Mouse (Mus musculus) adrenal gland, postnatal 4 days (tissue): ENCODE results near the gene Rnf24. TPM values are rescaled to one million over a fixed set of nuclear protein-coding genes. Genes with fewer than 3 reads are reported as not detected.

ENCODE experiments used
- DNase-seq, 2 experiments: peaks; one replicate each; pipeline ENCODE4 v3.0.0; 2021 to 2022; ENCODE audit warnings: low spot score in 2 of 2, mixed read lengths in 2 of 2
- microRNA-seq: library from miRNA; unstranded; fragments of <30 nt; microRNA quantifications from one replicate; pipeline ENCODE4 v1.2.0, GENCODE M21; 2021
- total RNA-seq, 2 experiments: library from RNA; stranded (reverse); gene quantifications; 2 replicates each; pipeline ENCODE4 v1.2.3; 2021

The Rnf24 gene
- total RNA-seq, 2 experiments from 2014 or later = 9.4 to 9.7 TPM

GRCm38 (mm10) chr2:131264027-131264426 lies 88.7 kb downstream of the Rnf24 start:
- no peak for DNase-seq

GRCm38 (mm10) chr2:131262680-131263670 lies 89.7 kb downstream of the Rnf24 start:
- DNase-seq = no peak

GRCm38 (mm10) chr2:131262213-131262672 lies 90.4 kb downstream of the Rnf24 start, which contains the start of gene Pank2:
Gene Pank2 (plus strand): TSS chr2:131262495.
- DNase-seq = peak; percentile 86 to 92

DNA sequence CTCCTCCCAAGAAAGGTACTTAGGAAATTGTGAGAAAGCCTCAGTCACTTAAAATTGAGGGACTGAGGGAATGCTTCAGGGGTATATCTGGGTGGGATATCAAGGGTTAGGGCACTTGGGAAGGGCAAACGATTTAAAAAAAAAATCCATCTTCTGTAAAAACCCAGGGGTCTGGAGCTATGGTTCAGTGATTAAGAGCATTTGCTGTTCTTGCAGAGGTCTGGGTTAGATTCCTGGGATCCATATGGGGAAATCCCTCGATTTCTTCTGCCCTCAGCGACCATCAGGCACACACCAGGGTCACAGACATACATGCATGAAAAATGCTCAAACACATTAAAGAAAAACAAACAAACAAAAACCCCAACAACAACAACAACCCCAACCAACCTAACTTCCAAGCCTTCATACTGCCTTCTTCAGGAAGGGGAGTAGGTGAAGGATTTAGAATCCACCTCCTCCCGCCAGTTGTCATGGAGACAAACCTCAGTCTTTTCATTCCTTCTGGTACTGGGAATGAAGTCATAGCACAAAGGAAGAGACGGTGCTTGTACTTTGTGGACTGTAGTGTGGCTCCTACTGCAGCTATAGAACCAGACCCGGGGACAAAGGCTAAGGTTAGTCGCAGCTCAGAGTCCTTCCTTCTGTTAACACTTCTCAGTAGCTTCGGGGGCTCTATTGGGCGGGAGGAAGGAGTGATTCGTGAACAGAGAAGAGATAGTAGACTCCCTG lies 91.0 kb downstream of the Rnf24 start:
- no peak for DNase-seq

GRCm38 (mm10) chr2:131260544-131261307 lies 92.0 kb downstream of the Rnf24 start:
- DNase-seq = no peak

- DNase-seq = no peak
Measured at GRCm38 (mm10) chr2:131258693-131259092, 94.0 kb downstream of the Rnf24 start.

DNA sequence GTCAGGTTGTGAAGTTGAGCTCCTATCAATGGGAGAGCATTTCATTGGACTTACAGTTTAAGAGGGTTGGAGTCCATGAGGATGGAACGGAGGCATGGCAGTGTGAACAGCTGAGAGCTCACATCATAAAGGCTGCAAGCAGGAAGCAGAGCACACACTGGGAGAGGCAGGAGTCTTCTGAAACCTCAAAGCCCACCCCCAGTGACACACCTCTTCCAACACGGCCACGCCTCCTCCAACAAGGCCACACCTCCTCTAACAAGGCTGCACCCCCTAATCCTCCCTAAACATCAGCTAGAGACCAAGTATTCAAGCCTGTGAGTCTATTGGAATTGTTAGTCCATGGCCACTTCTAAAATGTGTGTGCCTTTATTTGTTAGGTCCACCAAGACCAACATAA lies 97.0 kb downstream of the Rnf24 start:
- no peak for DNase-seq

DNA sequence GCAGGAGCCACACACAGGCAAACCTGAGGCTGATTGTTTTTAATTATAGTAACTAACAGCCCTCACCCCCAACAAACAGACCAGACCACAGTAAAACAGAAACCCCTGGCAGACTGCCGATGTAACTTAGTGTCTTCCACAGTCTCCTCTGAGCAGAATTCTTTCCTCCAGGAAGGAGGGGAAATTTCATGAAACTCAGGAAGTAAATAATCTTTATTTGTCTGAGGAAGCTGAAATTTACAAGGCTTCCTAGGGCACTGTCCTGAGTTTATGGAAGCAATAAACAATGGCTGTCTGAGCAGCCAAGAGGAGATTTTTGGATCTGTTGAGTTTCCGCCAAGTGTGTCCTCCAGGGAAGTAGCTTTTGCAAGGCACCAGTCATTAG lies 98.4 kb downstream of the Rnf24 start:
- no peak for DNase-seq

GRCm38 (mm10) chr2:131253681-131254328 lies 98.9 kb downstream of the Rnf24 start:
- DNase-seq = peak in 1 of 2 experiments; percentile 32

Small RNAs within 50 kb of the gene (microRNA-seq; reads per million reads assigned to microRNA genes)
- 31.3 reads per million, percentile 34 among the genes with 10 or more reads in this experiment for gene Mir103-2

Other genes starting within 250 kb of the Rnf24 start
- gene Hspa12b, start 225.6 kb downstream of the Rnf24 start, total RNA-seq = 10 to 100 TPM; 20.7 to 23.0 TPM
- not detected for gene Gm11037, start 219.4 kb downstream of the Rnf24 start, total RNA-seq
- 10 to 100 TPM; 42.1 to 47.4 TPM for gene 1700037H04Rik, start 192.8 kb downstream of the Rnf24 start, total RNA-seq
- gene Cenpb, start 172.8 kb downstream of the Rnf24 start, total RNA-seq = 10 to 100 TPM; 81.8 to 84.8 TPM
- 10 to 100 TPM; 28.8 to 40.0 TPM for gene Cdc25b, start 165.9 kb downstream of the Rnf24 start, total RNA-seq
- gene Spef1, start 165.6 kb downstream of the Rnf24 start, total RNA-seq = 1 to 10 TPM; 5.8 to 6.7 TPM
- gene Ap5s1, start 145.8 kb downstream of the Rnf24 start, total RNA-seq = 10 to 100 TPM; 23.9 to 24.8 TPM
- 10 to 100 TPM; 33.9 to 35.8 TPM for gene Mavs, start 118.8 kb downstream of the Rnf24 start, total RNA-seq
- gene Pank2, start 90.4 kb downstream of the Rnf24 start, total RNA-seq = 10 to 100 TPM; 60.4 to 69.5 TPM
- gene Smox, start 138.6 kb upstream of the Rnf24 start, total RNA-seq = 10 to 100 TPM; 27.8 to 29.9 TPM
- 10 to 100 TPM; 14.3 to 17.1 TPM for gene Adra1d, start 209.4 kb upstream of the Rnf24 start, total RNA-seq